Mouse (Mus musculus): ENCODE data around the gene Hmcn1. TPM values are rescaled to one million over a fixed set of nuclear protein-coding genes. Genes with fewer than 3 reads are reported as not detected.

Gene Hmcn1
- total and polyA plus RNA-seq, 2 experiments from 2014 or later, result 1.2 to 2.5 TPM

- H3K27me3 ChIP-seq (ENCODE audit: insufficient read depth, low read length), result no peaks in the 10 kb centered on the region
- no peak for TF ChIP-seq CTCF (IDR thresholded peaks at IDR 0.05)
- 81% methylated on average over 15 of the region's 15 CpGs for WGBS
- no peak overlapping the region for H3K4me3 ChIP-seq (ENCODE audit: low read depth, low read length)
- H3K9me3 ChIP-seq (ENCODE audit: low read length), result no peaks in the 10 kb centered on the region
- ATAC-seq (ENCODE audit: low FRiP score) (no peak), DNase-seq (ENCODE audit: low spot score) (no peak)
- no peak overlapping the region for H3K9ac ChIP-seq (replicated peaks; ENCODE audit: low read length, poor library complexity, severe bottlenecking)
- no peaks in the 10 kb centered on the region for H3K4me1 ChIP-seq (ENCODE audit: insufficient read depth, low read length)
- no peak overlapping the region for H3K4me2 ChIP-seq (ENCODE audit: low read depth, low read length, poor library complexity, severe bottlenecking)
- H3K36me3 ChIP-seq (ENCODE audit: insufficient read depth, low read length), result no peaks in the 10 kb centered on the region
- no peak overlapping the region for H3K27ac ChIP-seq (ENCODE audit: low read depth, low read length)
Observed at GRCm38 (mm10) chr1:151036405-151036985, 43.3 kb upstream of the Hmcn1 start.

DNA sequence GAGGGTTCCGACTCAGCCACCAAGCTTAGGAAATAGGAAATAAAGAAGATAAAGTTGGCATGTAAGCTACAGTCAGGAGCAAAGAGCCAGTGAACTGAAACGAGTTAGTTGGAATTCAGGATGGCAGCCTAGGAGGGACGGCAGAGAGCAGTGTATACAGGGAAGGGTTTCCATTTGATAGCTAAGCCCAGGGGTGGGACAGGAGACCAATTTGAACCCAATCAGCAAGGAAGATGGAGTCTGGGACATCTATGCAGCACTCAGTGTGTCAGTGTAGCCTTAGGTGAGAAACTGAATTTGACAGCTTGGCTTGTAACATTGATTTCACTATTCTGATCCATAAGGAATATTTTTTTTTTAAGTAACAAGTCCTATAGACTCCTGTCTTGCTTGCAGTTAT is 42.5 kb upstream of the Hmcn1 start:
- TF ChIP-seq CTCF (IDR thresholded peaks at IDR 0.05), result no peak
- WGBS, result 78% methylated on average over 3 of the region's 3 CpGs

GRCm38 (mm10) chr1:151034993-151035592 is 41.9 kb upstream of the Hmcn1 start:
- DNase-seq (ENCODE audit: low spot score) (peak; percentile 74), ATAC-seq (ENCODE audit: low FRiP score) (peak; percentile 34)
- Histone ChIP-seq H3K27ac (ENCODE audit: low read depth, low read length) (no peak overlapping the region), H3K9me3 (ENCODE audit: low read length) (no peaks in the 10 kb centered on the region), H3K9ac (replicated peaks; ENCODE audit: low read length, poor library complexity, severe bottlenecking) (no peak overlapping the region), H3K4me1 (ENCODE audit: insufficient read depth, low read length) (no peaks in the 10 kb centered on the region), H3K36me3 (ENCODE audit: insufficient read depth, low read length) (no peaks in the 10 kb centered on the region), H3K27me3 (ENCODE audit: insufficient read depth, low read length) (no peaks in the 10 kb centered on the region), H3K4me3 (ENCODE audit: low read depth, low read length) (no peak overlapping the region), H3K4me2 (ENCODE audit: low read depth, low read length, poor library complexity, severe bottlenecking) (no peak overlapping the region)
- WGBS, result 2% methylated on average over 5 of the region's 5 CpGs
- peak; percentile 88 for TF ChIP-seq CTCF (IDR thresholded peaks at IDR 0.05)

More for the DNA sequence above, 42.5 kb upstream of the Hmcn1 start:
- no peaks in the 10 kb centered on the region for H3K36me3 ChIP-seq (ENCODE audit: insufficient read depth, low read length)
- no peak overlapping the region for H3K27ac ChIP-seq (ENCODE audit: low read depth, low read length)
- DNase-seq (ENCODE audit: low spot score) (no peak), ATAC-seq (ENCODE audit: low FRiP score) (no peak)
- H3K27me3 ChIP-seq (ENCODE audit: insufficient read depth, low read length), result no peaks in the 10 kb centered on the region
- H3K4me2 ChIP-seq (ENCODE audit: low read depth, low read length, poor library complexity, severe bottlenecking), result no peak overlapping the region
- no peaks in the 10 kb centered on the region for H3K9me3 ChIP-seq (ENCODE audit: low read length)
- no peaks in the 10 kb centered on the region for H3K4me1 ChIP-seq (ENCODE audit: insufficient read depth, low read length)
- H3K4me3 ChIP-seq (ENCODE audit: low read depth, low read length), result no peak overlapping the region
- H3K9ac ChIP-seq (replicated peaks; ENCODE audit: low read length, poor library complexity, severe bottlenecking), result no peak overlapping the region

GRCm38 (mm10) chr1:151033291-151033690 is 40.1 kb upstream of the Hmcn1 start:
- no peak overlapping the region for H3K9ac ChIP-seq (replicated peaks; ENCODE audit: low read length, poor library complexity, severe bottlenecking)
- no peaks in the 10 kb centered on the region for H3K4me1 ChIP-seq (ENCODE audit: insufficient read depth, low read length)
- no peak overlapping the region for H3K4me3 ChIP-seq (ENCODE audit: low read depth, low read length)
- TF ChIP-seq CTCF (IDR thresholded peaks at IDR 0.05), result no peak
- DNase-seq (ENCODE audit: low spot score), result no peak
- no peaks in the 10 kb centered on the region for H3K27me3 ChIP-seq (ENCODE audit: insufficient read depth, low read length)
- no peaks in the 10 kb centered on the region for H3K9me3 ChIP-seq (ENCODE audit: low read length)
- H3K36me3 ChIP-seq (ENCODE audit: insufficient read depth, low read length), result no peaks in the 10 kb centered on the region
- no peak for ATAC-seq (ENCODE audit: low FRiP score)
- no peak overlapping the region for H3K27ac ChIP-seq (ENCODE audit: low read depth, low read length)
- H3K4me2 ChIP-seq (ENCODE audit: low read depth, low read length, poor library complexity, severe bottlenecking), result no peak overlapping the region

DNA sequence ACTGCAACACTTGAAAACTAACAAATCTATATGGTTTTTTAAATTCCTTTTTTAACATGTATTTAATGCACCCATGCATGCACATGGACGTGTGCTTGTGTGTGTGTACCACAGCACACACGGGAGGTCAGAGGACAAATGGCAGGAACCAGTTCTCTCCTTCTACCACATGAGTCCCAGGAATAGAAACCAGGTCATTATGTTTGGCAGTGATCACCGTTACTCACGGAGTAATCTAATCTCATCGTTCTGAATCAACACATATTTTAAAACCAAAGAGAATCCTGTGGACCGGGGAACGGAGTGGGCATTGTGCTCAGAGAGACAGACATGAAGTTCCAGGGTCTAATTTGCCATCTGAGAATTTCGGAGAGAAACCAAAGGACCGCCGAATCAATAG is 38.3 kb upstream of the Hmcn1 start:
- H3K4me2 ChIP-seq (ENCODE audit: low read depth, low read length, poor library complexity, severe bottlenecking), result no peak overlapping the region
- H3K27ac ChIP-seq (ENCODE audit: low read depth, low read length), result no peak overlapping the region
- no peak for DNase-seq (ENCODE audit: low spot score)
- no peak for TF ChIP-seq CTCF (IDR thresholded peaks at IDR 0.05)
- no peaks in the 10 kb centered on the region for H3K27me3 ChIP-seq (ENCODE audit: insufficient read depth, low read length)
- H3K9me3 ChIP-seq (ENCODE audit: low read length), result no peaks in the 10 kb centered on the region
- no peak overlapping the region for H3K4me3 ChIP-seq (ENCODE audit: low read depth, low read length)
- no peak overlapping the region for H3K9ac ChIP-seq (replicated peaks; ENCODE audit: low read length, poor library complexity, severe bottlenecking)
- WGBS, result 88% methylated on average over 10 of the region's 10 CpGs
- no peaks in the 10 kb centered on the region for H3K4me1 ChIP-seq (ENCODE audit: insufficient read depth, low read length)
- H3K36me3 ChIP-seq (ENCODE audit: insufficient read depth, low read length), result no peaks in the 10 kb centered on the region
- no peak for ATAC-seq (ENCODE audit: low FRiP score)

GRCm38 (mm10) chr1:151031086-151031485 is 37.9 kb upstream of the Hmcn1 start:
- ATAC-seq (ENCODE audit: low FRiP score), result no peak
- H3K9me3 ChIP-seq (ENCODE audit: low read length), result no peaks in the 10 kb centered on the region
- 75% methylated on average over 8 of the region's 8 CpGs for WGBS
- H3K4me1 ChIP-seq (ENCODE audit: insufficient read depth, low read length), result no peaks in the 10 kb centered on the region
- no peaks in the 10 kb centered on the region for H3K36me3 ChIP-seq (ENCODE audit: insufficient read depth, low read length)
- no peak for TF ChIP-seq CTCF (IDR thresholded peaks at IDR 0.05)
- H3K9ac ChIP-seq (replicated peaks; ENCODE audit: low read length, poor library complexity, severe bottlenecking), result no peak overlapping the region
- no peak overlapping the region for H3K4me2 ChIP-seq (ENCODE audit: low read depth, low read length, poor library complexity, severe bottlenecking)
- no peaks in the 10 kb centered on the region for H3K27me3 ChIP-seq (ENCODE audit: insufficient read depth, low read length)
- no peak overlapping the region for H3K27ac ChIP-seq (ENCODE audit: low read depth, low read length)
- H3K4me3 ChIP-seq (ENCODE audit: low read depth, low read length), result no peak overlapping the region
- no peak for DNase-seq (ENCODE audit: low spot score)
